Mouse (Mus musculus) heart, postnatal 0 days (tissue): ENCODE results near the gene Nmnat2.

Experiments used
- CTCF ChIP-seq: IDR thresholded peaks from 2 replicates; pipeline ENCODE4 v1.5.1; 2016; ENCODE audit warnings: antibody characterized with exemption, control low read depth, low read depth
- EP300 ChIP-seq: IDR thresholded peaks from 2 replicates; pipeline ENCODE4 v1.6.1; 2016; ENCODE audit warnings: antibody characterized with exemption, low read depth

DNA sequence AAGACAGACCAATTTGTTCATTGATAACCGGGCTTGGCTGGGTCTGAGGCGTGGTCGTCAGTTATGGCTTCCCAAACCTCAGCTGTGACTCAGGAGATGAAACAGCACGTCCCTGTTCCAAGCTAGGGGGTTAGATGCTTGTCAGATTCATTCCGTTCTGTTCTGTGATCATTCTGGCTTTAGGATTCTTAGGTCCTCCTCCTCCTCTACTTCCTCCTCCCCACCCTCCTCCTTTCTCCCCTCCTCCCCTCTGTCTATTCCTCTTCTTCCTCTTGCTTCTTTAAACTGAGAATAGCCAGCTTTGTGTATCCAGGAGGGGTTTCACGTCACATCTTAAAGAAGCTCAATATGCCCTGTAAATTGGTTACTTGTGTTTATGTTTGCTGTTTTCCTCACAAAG is 165.8 kb downstream of the Nmnat2 start:
- no peak for TF ChIP-seq CTCF
- no peak for TF ChIP-seq EP300
